Mouse (Mus musculus) embryo, embryonic 10.5 days (tissue): ENCODE results near the gene Klhl29.

Source experiments
- DNase-seq: peaks from one replicate; pipeline ENCODE4 v3.0.0-alpha.2; 2015; ENCODE audit warnings: low spot score

Klhl29 gene

GRCm38 (mm10) chr12:5296422-5296821 lies 79.1 kb downstream of the Klhl29 start:
- DNase-seq, result no peak

- no peak for DNase-seq
These were observed 83.2 kb downstream of the Klhl29 start for GRCm38 (mm10) chr12:5292316-5292715.

GRCm38 (mm10) chr12:5285579-5285978 lies 89.9 kb downstream of the Klhl29 start:
- DNase-seq, result no peak

GRCm38 (mm10) chr12:5284961-5285360 lies 90.5 kb downstream of the Klhl29 start:
- no peak for DNase-seq

- DNase-seq, result no peak
These were observed 91.8 kb downstream of the Klhl29 start for GRCm38 (mm10) chr12:5283654-5284053.

GRCm38 (mm10) chr12:5282611-5283010 lies 92.9 kb downstream of the Klhl29 start:
- DNase-seq, result no peak

- DNase-seq, result no peak
These were observed 95.6 kb downstream of the Klhl29 start for GRCm38 (mm10) chr12:5279873-5280272.

GRCm38 (mm10) chr12:5277028-5277427 lies 98.5 kb downstream of the Klhl29 start:
- no peak for DNase-seq

GRCm38 (mm10) chr12:5275507-5275936 lies 100.0 kb downstream of the Klhl29 start:
- DNase-seq, result no peak

GRCm38 (mm10) chr12:5274519-5274944 lies 101.0 kb downstream of the Klhl29 start:
- no peak for DNase-seq

GRCm38 (mm10) chr12:5273316-5274047 lies 102.0 kb downstream of the Klhl29 start:
- DNase-seq, result no peak

GRCm38 (mm10) chr12:5270527-5270926 lies 105.0 kb downstream of the Klhl29 start:
- no peak for DNase-seq

- no peak for DNase-seq
These were observed 105.5 kb downstream of the Klhl29 start for GRCm38 (mm10) chr12:5269936-5270335.

- DNase-seq, result no peak
These were observed 106.4 kb downstream of the Klhl29 start for GRCm38 (mm10) chr12:5269061-5269460.

GRCm38 (mm10) chr12:5268188-5268612 lies 107.3 kb downstream of the Klhl29 start:
- DNase-seq, result peak; percentile 58

- DNase-seq, result no peak
These were observed 108.0 kb downstream of the Klhl29 start for GRCm38 (mm10) chr12:5267271-5268187.

GRCm38 (mm10) chr12:5266773-5267172 lies 108.7 kb downstream of the Klhl29 start:
- DNase-seq, result no peak

- DNase-seq, result no peak
These were observed 114.0 kb downstream of the Klhl29 start for GRCm38 (mm10) chr12:5261476-5261875.

GRCm38 (mm10) chr12:5258779-5259178 lies 116.7 kb downstream of the Klhl29 start:
- DNase-seq, result no peak

GRCm38 (mm10) chr12:5257174-5257573 lies 118.3 kb downstream of the Klhl29 start:
- no peak for DNase-seq

- no peak for DNase-seq
These were observed 120.4 kb downstream of the Klhl29 start for GRCm38 (mm10) chr12:5255079-5255478.

GRCm38 (mm10) chr12:5254246-5254982 lies 121.1 kb downstream of the Klhl29 start:
- no peak for DNase-seq
